18 mouse cellular contexts compared by ENCODE assay signal in genomic region chr12:9275697-9276096, GRCm38 (mm10).
DNase-seq lines count a peak whose midpoint lies in the region; ATAC-seq and TF ChIP-seq lines count a peak whose summit lies in the region.
"Had no signal": no experiment of that assay in that cellular context is flagged by ENCODE, and none has a peak within 500 bp of the region (broad histone marks: within the 10 kb centered on the region; RNA-seq: fewer than 3 reads in every experiment).

No protein-coding gene starts in this region.

- H3K36me3 ChIP-seq in kidney, embryonic 16.5 days (ENCODE audit: insufficient read depth, low read length) = no peaks in the 10 kb centered on the region
- no peaks in the 10 kb centered on the region for H3K36me3 ChIP-seq in kidney, adult 2 months (ENCODE audit: control insufficient read depth, insufficient read depth, low read length)
- H3K36me3 ChIP-seq in neural tube, embryonic 15.5 days = no peaks in the 10 kb centered on the region
- H3K36me3 ChIP-seq: embryonic facial prominence, embryonic 10.5 days; heart, embryonic 13.5 days; hindbrain, embryonic 13.5 days had no signal

- no peak for TF ChIP-seq POLR2A in kidney, adult 2 months (IDR thresholded peaks at IDR 0.05; ENCODE audit: low read depth, low read length)

- H3K4me2 ChIP-seq in kidney, embryonic 16.5 days (replicated peaks; ENCODE audit: low read depth, low read length) = no peak overlapping the region
- H3K4me2 ChIP-seq in neural tube, embryonic 15.5 days = no peak overlapping the region
- H3K4me2 ChIP-seq: forebrain, embryonic 13.5 days; heart, embryonic 13.5 days; hindbrain, embryonic 13.5 days had no signal

- no peak overlapping the region for H3K27ac ChIP-seq in kidney, embryonic 16.5 days (ENCODE audit: low read length)
- H3K27ac ChIP-seq in kidney, adult 2 months (ENCODE audit: insufficient read depth, low read depth, low read length) = no peak overlapping the region
- H3K27ac ChIP-seq in neural tube, embryonic 15.5 days (replicated peaks) = no peak overlapping the region
- H3K27ac ChIP-seq: embryonic facial prominence, embryonic 10.5 days; forebrain, embryonic 13.5 days; heart, embryonic 13.5 days; hindbrain, embryonic 13.5 days had no signal

- H3K27me3 ChIP-seq in kidney, embryonic 16.5 days (ENCODE audit: insufficient read depth, low read length) = no peaks in the 10 kb centered on the region
- H3K27me3 ChIP-seq in kidney, adult 2 months (replicated peaks; ENCODE audit: control insufficient read depth, insufficient read depth, low read length) = no peaks in the 10 kb centered on the region
- H3K27me3 ChIP-seq in neural tube, embryonic 15.5 days (replicated peaks) = no peaks in the 10 kb centered on the region
- H3K27me3 ChIP-seq: forebrain, embryonic 13.5 days; hindbrain, embryonic 13.5 days had no signal

- no peaks in the 10 kb centered on the region for H3K4me1 ChIP-seq in kidney, embryonic 16.5 days (ENCODE audit: insufficient read depth, low read length)
- H3K4me1 ChIP-seq in kidney, adult 2 months (ENCODE audit: control insufficient read depth, insufficient read depth, low read length) = no peaks in the 10 kb centered on the region
- peaks cover 4% of the 10 kb centered on the region; the same call in 1 of the 2 replicates for H3K4me1 ChIP-seq in neural tube, embryonic 15.5 days
- H3K4me1 ChIP-seq: forebrain, embryonic 13.5 days had no signal

- intact Hi-C loops in heart, postnatal 36 days (cut with DNase I) = no loop called here

- 39% methylated on average over 7 of the region's 7 CpGs for WGBS in kidney, embryonic 16.5 days
- WGBS in kidney, adult 2 months = 35% methylated on average over 7 of the region's 7 CpGs
- WGBS in neural tube, embryonic 15.5 days = 83% methylated on average over 7 of the region's 7 CpGs

- peak; percentile 84 for ATAC-seq in kidney, embryonic 16.5 days (ENCODE audit: low FRiP score, low TSS enrichment)
- no peak for ATAC-seq in neural tube, embryonic 15.5 days (ENCODE audit: low FRiP score)
- ATAC-seq: forebrain, embryonic 13.5 days; forebrain, postnatal 0 days had no signal

- no peak overlapping the region for H3K9ac ChIP-seq in kidney, embryonic 16.5 days (replicated peaks; ENCODE audit: low read length)
- no peak overlapping the region for H3K9ac ChIP-seq in neural tube, embryonic 15.5 days (replicated peaks)
- H3K9ac ChIP-seq: forebrain, embryonic 13.5 days; forebrain, postnatal 0 days; heart, embryonic 13.5 days; hindbrain, embryonic 13.5 days had no signal

- no peak for TF ChIP-seq CTCF in kidney, adult 2 months (conservative IDR thresholded peaks at IDR 0.05; ENCODE audit: insufficient read depth, insufficient read length, low read depth, low read length)

- H3K4me3 ChIP-seq in kidney, embryonic 16.5 days (ENCODE audit: low read length) = no peak overlapping the region
- H3K4me3 ChIP-seq in kidney, adult 2 months (ENCODE audit: insufficient read depth, low read depth, low read length) = no peak overlapping the region
- H3K4me3 ChIP-seq in neural tube, embryonic 15.5 days (replicated peaks) = no peak overlapping the region
- H3K4me3 ChIP-seq: embryonic facial prominence, embryonic 10.5 days; forebrain, embryonic 13.5 days; heart, embryonic 13.5 days; hindbrain, embryonic 13.5 days had no signal

- DNase-seq in embryo, embryonic 10 days (ENCODE audit: low spot score) = peak; percentile 15
- DNase-seq in embryo, embryonic 9.5 days (ENCODE audit: extremely low spot score) = no peak
- no peak for DNase-seq in kidney, adult 2 months
- peak; percentile 24 for DNase-seq in neural tube, embryonic 10.5 days (ENCODE audit: extremely low spot score, low spot score)
- DNase-seq in heart, postnatal 36 days = no peak
- no peak for DNase-seq in adrenal gland, adult (ENCODE audit: inconsistent age in 2 of 2, low spot score in 1 of 2)
- DNase-seq: adrenal gland, adult 2 months; adrenal gland, postnatal 36 days; cerebellum, adult 2 months; cerebellum, postnatal 10 days; forebrain, postnatal 0 days; gastrocnemius, postnatal 14 days had no signal

- no peaks in the 10 kb centered on the region for H3K9me3 ChIP-seq in kidney, embryonic 16.5 days (ENCODE audit: low read length)
- no peaks in the 10 kb centered on the region for H3K9me3 ChIP-seq in neural tube, embryonic 15.5 days (replicated peaks)
- H3K9me3 ChIP-seq: embryonic facial prominence, embryonic 10.5 days; forebrain, embryonic 13.5 days; heart, embryonic 13.5 days; hindbrain, embryonic 13.5 days had no signal

Comparison
In these comparisons a context has a peak if more than half of its experiments do, and no peak if none do; other contexts are left out.
1. DNase-seq: peak in embryo, embryonic 10 days (single experiment) and neural tube, embryonic 10.5 days (single experiment); none in embryo, embryonic 9.5 days (single experiment), kidney, adult 2 months (single experiment), heart, postnatal 36 days (0 of 2) and adrenal gland, adult (0 of 2).